Comparison of ENCODE assay signal across 15 mouse cellular contexts in genomic region chr2:147907341-147907740, GRCm38 (mm10).
"Had no signal": no experiment of that assay in that cellular context is flagged by ENCODE, and none has a peak within 500 bp of the region (broad histone marks: within the 10 kb centered on the region; RNA-seq: fewer than 3 reads in every experiment).

No protein-coding gene starts in this region.

- H3K4me1 ChIP-seq: liver, embryonic 12.5 days had no signal

- H3K9ac ChIP-seq: kidney, embryonic 15.5 days; liver, embryonic 12.5 days; lung, embryonic 14.5 days; neural tube, embryonic 13.5 days had no signal

- DNase-seq: kidney, adult 2 months; kidney, postnatal 14 days; lung, embryonic 14.5 days; lung, postnatal 10 days; lung, postnatal 4 days; retina, postnatal 1 day; right cerebral cortex, postnatal 4 days; spleen, adult 18-20 months; thymus, adult 18-20 months; thymus, postnatal 14 days had no signal

- H3K9me3 ChIP-seq: kidney, embryonic 15.5 days; limb, embryonic 10.5 days; liver, embryonic 12.5 days; neural tube, embryonic 13.5 days had no signal

- H3K27ac ChIP-seq: kidney, embryonic 15.5 days; left cerebral cortex, adult 2 months; limb, embryonic 10.5 days; liver, embryonic 12.5 days; neural tube, embryonic 13.5 days had no signal

- H3K4me2 ChIP-seq: kidney, embryonic 15.5 days; liver, embryonic 12.5 days; lung, embryonic 14.5 days; neural tube, embryonic 13.5 days had no signal

- H3K36me3 ChIP-seq: kidney, embryonic 15.5 days; limb, embryonic 10.5 days; liver, embryonic 12.5 days; neural tube, embryonic 13.5 days had no signal

- ATAC-seq: liver, embryonic 12.5 days had no signal

- H3K4me3 ChIP-seq: kidney, embryonic 15.5 days; left cerebral cortex, adult 2 months; limb, embryonic 10.5 days; liver, embryonic 12.5 days; neural tube, embryonic 13.5 days had no signal

- H3K27me3 ChIP-seq: liver, embryonic 12.5 days had no signal
